Mouse (Mus musculus) embryonic facial prominence, embryonic 11.5 days (tissue): ENCODE measurements at regions not wholly inside any gene's neighbourhood (a gene's known extent, or its start where the extent isn't known, plus 50 kb on each side); places are given as distances from the start of the nearest gene placed in this dataset.
A peak's percentile ranks its signal among the peaks of the same experiment; 100 is the strongest.

Experiments used
- ATAC-seq: fragments of 200-750 bp; cut with Nextera tagmentation; replicated peaks from 2 replicates; pipeline ENCODE4 v1.8.0; 2017; ENCODE audit warnings: low read depth; ENCODE audit not compliant: insufficient number of reproducible peaks, low FRiP score, low TSS enrichment
- DNase-seq: peaks from one replicate; pipeline ENCODE4 v3.0.0-alpha.2; 2015; ENCODE audit warnings: low spot score
- H3K27ac ChIP-seq: fragments of 300-500 bp; sonication (generic); replicated peaks from 2 replicates; pipeline ENCODE4 v1.5.1; 2014; ENCODE audit warnings: mild to moderate bottlenecking, low read depth, low read length, control low read depth
- H3K27me3 ChIP-seq: fragments of 300-500 bp; sonication (generic); 2 replicates; pipeline ENCODE4 v1.6.1; 2014; ENCODE audit warnings: mild to moderate bottlenecking, low read length, moderate library complexity, mixed read lengths; ENCODE audit not compliant: control insufficient read depth, insufficient read depth
- H3K36me3 ChIP-seq: fragments of 300-500 bp; sonication (generic); replicated peaks from 2 replicates; pipeline ENCODE4 v1.6.1; 2014; ENCODE audit warnings: low read depth, mild to moderate bottlenecking, low read length, moderate library complexity, mixed read lengths; ENCODE audit not compliant: control insufficient read depth, insufficient read depth
- H3K4me1 ChIP-seq: fragments of 300-500 bp; sonication (generic); 2 replicates; pipeline ENCODE4 v1.6.1; 2014; ENCODE audit warnings: low read length, mixed read lengths; ENCODE audit not compliant: control insufficient read depth, insufficient read depth
- H3K4me2 ChIP-seq: fragments of 300-500 bp; sonication (generic); 2 replicates; pipeline ENCODE4 v1.6.1; 2014; ENCODE audit warnings: low read depth, mild to moderate bottlenecking, control low read depth, low read length, moderate library complexity
- H3K4me3 ChIP-seq: fragments of 300-500 bp; sonication (generic); 2 replicates; pipeline ENCODE4 v1.5.1; 2014; ENCODE audit warnings: low read depth, low read length, control low read depth
- H3K9ac ChIP-seq: fragments of 300-500 bp; sonication (generic); replicated peaks from 2 replicates; pipeline ENCODE4 v1.6.1; 2014; ENCODE audit warnings: mild to moderate bottlenecking, control low read depth, low read length
- H3K9me3 ChIP-seq: fragments of 300-500 bp; sonication (generic); replicated peaks from 2 replicates; pipeline ENCODE4 v1.6.1; 2016; ENCODE audit warnings: mild to moderate bottlenecking, low read length, inconsistent platforms, mixed read lengths; ENCODE audit not compliant: control insufficient read depth
- WGBS: fragments of 180-500 bp; shearing (Covaris S2); extraction: QIAGEN DNeasy Blood & Tissue Kit; methylation state at CpG from one replicate; pipeline ENCODE4 v1.1.7; 2014; 5-methylcytosine and 5-hydroxymethylcytosine counted together

- WGBS: 93% methylated on average over 4 of the region's 4 CpGs
- no peak overlapping the region for H3K27ac ChIP-seq
- ATAC-seq: no peak
- no peak overlapping the region for H3K9ac ChIP-seq
- H3K4me1 ChIP-seq: no peaks in the 10 kb centered on the region
- no peak for DNase-seq
- H3K4me3 ChIP-seq: no peak overlapping the region
- no peaks in the 10 kb centered on the region for H3K9me3 ChIP-seq
- no peak overlapping the region for H3K4me2 ChIP-seq
- H3K27me3 ChIP-seq: no peaks in the 10 kb centered on the region
- H3K36me3 ChIP-seq: no peaks in the 10 kb centered on the region
Observed at GRCm38 (mm10) chr2:128249188-128249587, 123.3 kb downstream of the Bcl2l11 start.

- no peaks in the 10 kb centered on the region for H3K27me3 ChIP-seq
- H3K9ac ChIP-seq: no peak overlapping the region
- ATAC-seq (no peak), DNase-seq (no peak)
- H3K4me1 ChIP-seq: no peaks in the 10 kb centered on the region
- 86% methylated on average over 2 of the region's 2 CpGs for WGBS
- H3K9me3 ChIP-seq: no peaks in the 10 kb centered on the region
- H3K27ac ChIP-seq: no peak overlapping the region
- no peak overlapping the region for H3K4me2 ChIP-seq
- H3K4me3 ChIP-seq: no peak overlapping the region
- no peaks in the 10 kb centered on the region for H3K36me3 ChIP-seq
Observed at GRCm38 (mm10) chr2:128249607-128250006, 123.8 kb downstream of the Bcl2l11 start.

DNA sequence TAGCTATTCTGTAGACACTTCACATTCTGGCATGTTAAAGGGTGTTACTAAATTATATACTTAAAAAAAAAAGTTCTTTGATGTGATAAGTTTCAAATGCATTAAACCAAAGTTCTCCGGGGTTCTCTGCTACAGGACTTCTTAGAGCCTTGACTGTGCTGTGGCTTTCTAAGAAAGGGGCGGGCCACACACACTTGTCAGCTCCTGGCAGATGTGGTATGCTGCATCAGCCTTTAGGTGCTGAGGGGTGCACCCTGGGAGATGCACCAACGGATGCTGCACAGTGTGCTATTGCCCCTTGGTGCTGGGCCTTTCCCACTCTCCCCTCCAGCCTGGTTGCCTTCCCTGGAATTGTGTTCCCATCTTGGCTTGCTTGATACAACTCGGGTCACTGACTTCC lies 125.0 kb downstream of the Bcl2l11 start:
- no peaks in the 10 kb centered on the region for H3K9me3 ChIP-seq
- DNase-seq (no peak), ATAC-seq (no peak)
- H3K4me3 ChIP-seq: no peak overlapping the region
- WGBS: 81% methylated on average over 4 of the region's 4 CpGs
- no peaks in the 10 kb centered on the region for H3K27me3 ChIP-seq
- H3K4me2 ChIP-seq: no peak overlapping the region
- H3K36me3 ChIP-seq: no peaks in the 10 kb centered on the region
- H3K9ac ChIP-seq: no peak overlapping the region
- H3K4me1 ChIP-seq: no peaks in the 10 kb centered on the region
- H3K27ac ChIP-seq: no peak overlapping the region

DNA sequence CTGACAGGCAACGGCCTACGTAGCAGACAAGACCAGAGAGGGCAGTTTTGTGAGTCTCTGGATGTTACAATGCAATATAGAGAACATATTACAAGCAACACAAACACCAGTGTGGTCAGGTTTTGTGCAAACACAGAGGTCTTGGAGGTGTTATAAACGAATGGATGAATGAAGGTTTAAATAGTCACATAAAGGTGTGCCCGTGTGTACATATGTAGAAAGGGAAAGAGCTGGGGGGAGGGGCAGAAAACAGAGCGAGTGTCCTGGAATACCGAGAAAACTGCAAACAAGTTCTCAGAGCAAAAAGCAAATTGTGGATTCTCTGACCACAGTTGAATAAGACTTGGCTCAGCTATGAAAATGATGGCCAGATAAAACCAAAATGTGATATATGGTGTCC lies 130.8 kb downstream of the Bcl2l11 start:
- H3K4me2 ChIP-seq: no peak overlapping the region
- no peaks in the 10 kb centered on the region for H3K4me1 ChIP-seq
- DNase-seq (no peak), ATAC-seq (no peak)
- H3K36me3 ChIP-seq: no peaks in the 10 kb centered on the region
- H3K27me3 ChIP-seq: no peaks in the 10 kb centered on the region
- H3K9me3 ChIP-seq: no peaks in the 10 kb centered on the region
- H3K27ac ChIP-seq: no peak overlapping the region
- 75% methylated on average over 6 of the region's 6 CpGs for WGBS
- H3K4me3 ChIP-seq: no peak overlapping the region
- no peak overlapping the region for H3K9ac ChIP-seq

GRCm38 (mm10) chr2:128257262-128257661 lies 131.4 kb downstream of the Bcl2l11 start:
- DNase-seq: no peak
- Histone ChIP-seq H3K27ac (no peak overlapping the region), H3K4me3 (no peak overlapping the region), H3K9me3 (no peaks in the 10 kb centered on the region), H3K9ac (no peak overlapping the region), H3K4me1 (no peaks in the 10 kb centered on the region), H3K4me2 (no peak overlapping the region), H3K36me3 (no peaks in the 10 kb centered on the region), H3K27me3 (no peaks in the 10 kb centered on the region)
- ATAC-seq: no peak
- WGBS: 84% methylated on average over 9 of the region's 9 CpGs

DNA sequence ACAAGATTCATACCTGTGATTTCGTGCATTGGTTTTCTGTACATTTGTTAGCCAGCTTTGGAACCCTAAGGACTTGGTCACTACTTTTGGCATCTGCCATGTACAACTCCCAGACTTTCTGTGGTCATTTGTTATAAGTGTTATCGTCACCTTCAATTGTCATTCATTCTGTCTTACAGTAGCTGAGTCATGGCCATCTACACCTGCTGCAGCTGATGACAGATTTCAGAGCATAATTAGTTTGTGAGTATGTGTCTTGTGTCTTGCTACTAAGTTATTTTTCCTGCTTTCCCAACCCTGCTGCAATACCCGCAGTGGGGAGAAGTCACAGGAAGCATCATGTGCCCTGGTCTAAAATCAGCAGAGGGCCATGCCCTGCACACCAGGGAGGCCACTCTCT lies 138.0 kb downstream of the Bcl2l11 start:
- Histone ChIP-seq H3K4me1 (no peaks in the 10 kb centered on the region), H3K9ac (no peak overlapping the region), H3K36me3 (no peaks in the 10 kb centered on the region), H3K9me3 (no peaks in the 10 kb centered on the region), H3K27me3 (no peaks in the 10 kb centered on the region), H3K4me3 (no peak overlapping the region), H3K27ac (no peak overlapping the region), H3K4me2 (no peak overlapping the region)
- ATAC-seq: no peak
- DNase-seq: no peak
- WGBS: 85% methylated on average over 3 of the region's 3 CpGs

DNA sequence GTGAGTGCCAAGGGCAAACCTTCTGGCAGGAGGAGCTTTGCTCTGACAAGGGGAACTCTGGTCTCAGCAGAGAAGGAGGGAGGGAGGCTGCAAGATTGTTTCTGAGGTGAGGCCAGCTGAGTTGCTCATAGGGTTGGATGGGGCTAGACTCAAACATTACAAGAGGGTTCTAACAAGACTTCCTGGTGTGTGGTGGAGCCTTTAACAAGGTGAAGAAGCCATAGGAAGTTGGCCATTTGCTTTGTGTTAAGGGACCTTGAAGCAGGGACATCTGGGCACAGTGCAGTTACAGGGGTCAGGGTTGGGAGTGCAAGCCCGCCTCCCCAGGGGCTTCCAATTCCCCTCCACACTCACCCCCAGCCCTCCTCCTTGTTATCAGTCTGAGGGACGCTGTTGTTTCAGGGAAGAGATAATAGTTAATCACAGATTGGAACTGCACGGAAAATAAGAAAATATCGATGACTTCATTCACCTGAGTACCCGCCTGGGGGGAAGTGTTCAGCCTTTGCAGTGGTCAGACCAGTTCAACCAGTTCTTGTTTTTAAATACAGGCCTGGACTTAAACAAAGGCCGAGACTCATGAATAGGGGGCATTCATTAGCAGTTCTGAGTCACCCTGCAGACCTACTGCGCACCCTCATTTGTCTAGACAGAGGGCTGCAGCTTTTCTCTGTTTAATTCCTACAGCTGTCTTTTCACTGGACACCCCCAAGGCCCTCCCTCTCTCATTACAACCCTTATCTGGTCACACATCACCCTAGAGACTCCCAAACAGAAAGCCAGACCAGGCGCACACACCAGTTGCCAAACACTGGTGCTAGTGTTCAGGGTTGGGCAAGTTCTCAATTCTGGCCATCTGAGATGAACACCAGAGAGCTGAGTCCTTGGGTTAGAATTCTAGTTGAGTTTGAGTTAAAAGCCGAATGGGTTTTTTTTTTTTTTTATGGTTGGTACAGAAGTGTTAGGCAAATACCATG lies 139.5 kb downstream of the Bcl2l11 start:
- Histone ChIP-seq H3K9ac (no peak overlapping the region), H3K4me2 (no peak overlapping the region), H3K27ac (0 out of 2 replicates have a peak overlapping the region, but pooled peaks have one; percentile 4), H3K27me3 (no peaks in the 10 kb centered on the region), H3K4me1 (no peaks in the 10 kb centered on the region), H3K36me3 (no peaks in the 10 kb centered on the region), H3K4me3 (no peak overlapping the region), H3K9me3 (no peaks in the 10 kb centered on the region)
- DNase-seq (peak; percentile 50), ATAC-seq (no peak)
- WGBS: 15% methylated on average over 9 of the region's 9 CpGs

GRCm38 (mm10) chr2:128270377-128271129 lies 144.7 kb downstream of the Bcl2l11 start:
- no peak overlapping the region for H3K27ac ChIP-seq
- 66% methylated on average over 9 of the region's 9 CpGs for WGBS
- no peaks in the 10 kb centered on the region for H3K4me1 ChIP-seq
- DNase-seq (no peak), ATAC-seq (no peak)
- no peak overlapping the region for H3K9ac ChIP-seq
- no peak overlapping the region for H3K4me3 ChIP-seq
- H3K27me3 ChIP-seq: no peaks in the 10 kb centered on the region
- H3K4me2 ChIP-seq: no peak overlapping the region
- no peaks in the 10 kb centered on the region for H3K36me3 ChIP-seq
- no peaks in the 10 kb centered on the region for H3K9me3 ChIP-seq
